8 mouse cellular contexts compared by ENCODE assay signal in genomic region chr9:46112246-46112645, GRCm38 (mm10).
DNase-seq lines count a peak whose midpoint lies in the region; ATAC-seq and TF ChIP-seq lines count a peak whose summit lies in the region.

No protein-coding gene starts in this region.

- CTCF ChIA-PET in Patski (lab: Charles Lee): interaction anchor here (1.2 to 1.6 kb wide), 3 partner anchors 28 to 55 kb away, joined by 4 to 5 read pairs (median 4); no protein-coding TSS in a partner anchor

- 0 out of 2 replicates have a peak overlapping the region, but pooled peaks have one; percentile 68 for H3K27ac ChIP-seq in limb, embryonic 10.5 days

- POLR2A ChIA-PET in Patski (lab: Charles Lee): interaction anchor here (1.2 kb wide), 1 partner anchor 29 kb away, joined by 3 read pairs; no protein-coding TSS in a partner anchor

- peaks cover 35% of the 10 kb centered on the region for H3K4me1 ChIP-seq in limb, embryonic 10.5 days

- H3K36me3 ChIP-seq in limb, embryonic 10.5 days: no peaks in the 10 kb centered on the region

- in situ Hi-C loops in Patski (cut with MboI; ENCODE audit: low pct_unique_long_range_greater_than_20kb): no loop called here

- no peak for TF ChIP-seq CTCF in Patski (IDR thresholded peaks at IDR 0.05)

- H3K27me3 ChIP-seq in Patski: no peaks in the 10 kb centered on the region
- no peaks in the 10 kb centered on the region for H3K27me3 ChIP-seq in limb, embryonic 10.5 days (ENCODE audit: low read depth, poor library complexity, severe bottlenecking)

- H3K9me3 ChIP-seq in limb, embryonic 10.5 days (replicated peaks): no peaks in the 10 kb centered on the region

- H3K4me3 ChIP-seq in limb, embryonic 10.5 days: no peak overlapping the region

- peak; percentile 58 for ATAC-seq in Patski

- DNase-seq in 3T3-L1 (ENCODE audit: low read depth, low spot score): peak; percentile 97
- DNase-seq in Patski (ENCODE audit: low read depth, low spot score): peak; percentile 81
- peak; percentile 37 for DNase-seq in gastrocnemius, postnatal 10 days
- DNase-seq in limb, embryonic 10.5 days (ENCODE audit: low spot score): no peak
- DNase-seq in thymus, postnatal 0 days (ENCODE audit: low spot score): no peak
- DNase-seq in cerebellum, adult 9-11 months: no peak
- DNase-seq in spleen, adult 18-20 months: no peak
- no peak for DNase-seq in layer of hippocampus, adult 9-10 months (ENCODE audit: low spot score)

- 84% methylated on average over 5 of the region's 5 CpGs for WGBS in limb, embryonic 10.5 days

Comparison
In these comparisons a context has a peak if more than half of its experiments do, and no peak if none do; other contexts are left out.
1. DNase-seq: peak in 3T3-L1 (single experiment), Patski (single experiment) and gastrocnemius, postnatal 10 days (single experiment); none in limb, embryonic 10.5 days (single experiment), thymus, postnatal 0 days (single experiment), cerebellum, adult 9-11 months (single experiment), spleen, adult 18-20 months (0 of 2) and layer of hippocampus, adult 9-10 months (single experiment).